Mouse (Mus musculus): ENCODE data around the gene Ppp1r12c. TPM values are rescaled to one million over a fixed set of nuclear protein-coding genes. Genes with fewer than 3 reads are reported as not detected.

Gene Ppp1r12c
- polyA plus RNA-seq (2012; fragmentation: generic; extraction: Trizol): 10 to 100 TPM; 35.2 to 55.0 TPM

GRCm38 (mm10) chr7:4501558-4502397 is at the start of gene Ppp1r12c:
Gene Ppp1r12c (minus strand): TSS chr7:4501680.

GRCm38 (mm10) chr7:4547221-4547641 is 45.8 kb upstream of the Ppp1r12c start, which contains the start of gene Syt5:
Gene Syt5 (minus strand): TSS chr7:4547541.

GRCm38 (mm10) chr7:4532005-4532729 is 30.7 kb upstream of the Ppp1r12c start, which contains the start of gene Dnaaf3:
Gene Dnaaf3 (minus strand): TSS chr7:4532453.

GRCm38 (mm10) chr7:4524212-4524922 is 22.9 kb upstream of the Ppp1r12c start, which contains the start of gene Tnni3:
Gene Tnni3 (minus strand): TSS chr7:4524229.

DNA sequence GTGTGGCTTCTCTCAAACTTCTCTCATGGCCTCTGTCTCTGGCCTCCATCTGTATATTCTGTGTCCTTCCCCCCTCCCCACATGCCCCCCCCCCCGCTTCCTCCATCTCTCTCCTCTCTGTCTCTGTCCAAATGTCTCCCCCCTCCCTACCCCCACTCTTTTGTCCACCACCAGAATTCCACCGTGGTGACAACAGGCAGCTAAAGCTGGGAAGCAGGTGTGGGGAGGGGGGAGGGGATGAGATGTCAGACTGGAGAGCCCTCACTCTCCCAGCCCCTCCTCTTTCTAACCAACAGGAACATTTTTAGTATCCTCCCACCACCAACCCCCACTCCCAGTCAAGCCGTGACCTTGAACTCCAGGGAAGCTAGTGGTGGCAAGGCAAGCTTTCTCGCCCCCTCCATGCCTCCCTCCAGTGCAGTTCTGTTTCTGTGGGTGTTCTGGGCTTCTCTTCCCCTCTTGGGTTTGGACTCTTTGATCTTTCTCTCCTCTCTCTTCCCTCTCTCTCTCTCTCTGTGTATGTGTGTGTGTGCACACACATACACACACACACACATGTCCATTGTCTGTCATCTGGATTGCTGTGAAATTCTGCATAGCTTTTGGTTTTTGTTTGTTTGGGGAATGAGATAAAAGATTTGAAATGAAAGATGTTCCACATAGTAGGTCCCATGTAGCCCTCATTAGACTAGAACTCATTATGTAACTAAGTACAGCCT is 15.0 kb upstream of the Ppp1r12c start, which contains the start of gene Tnnt1:
Gene Tnnt1 (minus strand): TSS at position 51 of the 719 bp plus-strand sequence.

DNA sequence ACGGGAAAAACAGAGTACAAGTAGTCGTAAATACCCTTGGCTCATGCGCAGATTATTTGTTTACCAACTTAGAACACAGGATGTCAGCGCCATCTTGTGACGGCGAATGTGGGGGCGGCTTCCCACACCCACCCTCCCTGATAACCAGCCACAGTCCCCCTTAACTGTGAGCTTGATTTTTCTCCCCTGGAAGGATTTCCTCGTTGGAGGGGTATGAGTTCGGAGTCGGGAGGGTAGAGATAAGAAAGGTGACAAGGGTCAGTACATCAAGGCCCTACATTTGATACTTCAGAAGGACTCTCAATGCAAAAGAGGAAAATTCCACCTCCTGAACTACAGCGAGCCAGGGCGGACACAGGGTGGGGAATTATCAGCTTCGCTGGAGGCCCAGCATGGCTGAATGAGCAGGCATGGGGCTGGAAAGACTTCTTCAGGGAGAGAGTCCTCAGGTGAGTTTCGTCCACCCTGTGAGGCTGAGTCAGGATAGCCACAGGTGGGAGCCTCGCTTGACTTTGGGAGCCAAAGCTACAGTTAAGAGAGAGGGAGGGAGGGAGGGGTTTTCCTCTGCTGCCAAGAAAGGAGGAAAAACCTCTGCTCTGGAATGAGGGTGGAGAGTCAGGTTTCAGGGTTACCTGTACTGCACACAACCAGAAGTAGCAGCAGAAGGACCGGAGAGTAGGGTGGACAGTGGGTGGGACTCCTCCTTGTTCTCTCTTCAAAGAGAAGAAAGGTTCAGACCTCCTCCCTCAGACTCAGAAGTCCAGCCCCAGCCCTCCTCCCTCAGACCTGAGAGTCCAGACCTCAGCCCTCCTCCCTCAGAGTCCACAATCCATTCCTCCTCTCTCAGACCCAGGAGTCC is 40.7 kb downstream of the Ppp1r12c start, which contains the start of gene Eps8l1:
Gene Eps8l1 (plus strand): TSS at position 99 of the 859 bp plus-strand sequence.

DNA sequence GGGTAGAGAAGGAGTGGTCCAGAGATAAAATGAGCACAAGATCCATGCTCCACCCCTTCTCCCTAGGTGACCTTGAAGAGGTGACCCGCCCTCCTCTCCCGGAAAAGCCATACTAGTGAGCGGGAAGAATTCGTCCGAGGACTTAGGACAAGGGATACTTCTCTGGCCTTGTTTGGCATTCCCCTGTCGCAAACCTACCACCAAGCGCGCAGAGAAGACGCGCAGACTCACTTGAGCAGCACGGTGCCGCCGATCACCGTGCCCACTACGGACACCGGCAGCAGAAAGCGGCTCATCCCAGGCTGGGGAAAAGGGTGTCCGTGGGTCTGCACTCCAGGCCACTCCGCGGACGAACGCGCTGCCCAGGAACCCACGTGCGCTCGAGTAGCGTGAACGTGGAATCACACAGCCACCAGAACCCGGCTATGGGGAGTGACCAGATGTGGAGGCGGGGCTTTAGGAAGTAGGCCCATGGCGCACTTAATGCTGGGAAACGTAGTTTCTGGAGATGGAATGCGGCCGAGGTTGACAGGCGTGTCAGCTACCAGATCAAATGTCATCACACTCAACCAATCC is 56.2 kb downstream of the Ppp1r12c start, which contains the start of gene Rdh13:
Gene Rdh13 (minus strand): TSS at position 434 of the 576 bp plus-strand sequence.

Other genes with a start within 250 kb of the Ppp1r12c start
- gene Ncr1, start 164.0 kb downstream of the Ppp1r12c start, polyA plus RNA-seq (2012; fragmentation: generic; extraction: Trizol): not detected
- not detected for gene Gp6, start 103.9 kb downstream of the Ppp1r12c start, polyA plus RNA-seq (2012; fragmentation: generic; extraction: Trizol)
- gene Rdh13, start 56.0 kb downstream of the Ppp1r12c start, polyA plus RNA-seq (2012; fragmentation: generic; extraction: Trizol): 1 to 10 TPM; 2.8 to 7.2 TPM
- gene Eps8l1, start 41.0 kb downstream of the Ppp1r12c start, polyA plus RNA-seq (2012; fragmentation: generic; extraction: Trizol): 1 to 10 TPM in 1 of 2 experiments, under 1 TPM in 1; 0.28 to 1.1 TPM
- gene Tnnt1, start 14.7 kb upstream of the Ppp1r12c start, polyA plus RNA-seq (2012; fragmentation: generic; extraction: Trizol): 1 to 10 TPM in 1 of 2 experiments, under 1 TPM in 1; 0.04 to 4.4 TPM
- gene Tnni3, start 22.5 kb upstream of the Ppp1r12c start, polyA plus RNA-seq (2012; fragmentation: generic; extraction: Trizol): 1 to 10 TPM in 1 of 2 experiments, under 1 TPM in 1; 0.12 to 3.6 TPM
- 1 to 10 TPM; 2.1 to 3.7 TPM for gene Dnaaf3, start 30.8 kb upstream of the Ppp1r12c start, polyA plus RNA-seq (2012; fragmentation: generic; extraction: Trizol)
- gene Syt5, start 45.9 kb upstream of the Ppp1r12c start, polyA plus RNA-seq (2012; fragmentation: generic; extraction: Trizol): under 1 TPM in 1 of 2 experiments, not detected in 1; 0.04 TPM
- gene Ptprh, start 102.4 kb upstream of the Ppp1r12c start, polyA plus RNA-seq (2012; fragmentation: generic; extraction: Trizol): not detected
- 1 to 10 TPM; 1.9 to 4.9 TPM for gene Tmem86b, start 129.7 kb upstream of the Ppp1r12c start, polyA plus RNA-seq (2012; fragmentation: generic; extraction: Trizol)
- 10 to 100 TPM; 24.9 to 47.9 TPM for gene Ppp6r1, start 157.3 kb upstream of the Ppp1r12c start, polyA plus RNA-seq (2012; fragmentation: generic; extraction: Trizol)
- gene Hspbp1, start 183.4 kb upstream of the Ppp1r12c start, polyA plus RNA-seq (2012; fragmentation: generic; extraction: Trizol): 100 to 1,000 TPM in 1 of 2 experiments, 10 to 100 TPM in 1; 56.4 to 125 TPM
- gene Brsk1, start 188.9 kb upstream of the Ppp1r12c start, polyA plus RNA-seq (2012; fragmentation: generic; extraction: Trizol): 10 to 100 TPM in 1 of 2 experiments, 1 to 10 TPM in 1; 3.8 to 11.2 TPM
- under 1 TPM; 0.02 to 0.27 TPM for gene Tmem150b, start 223.6 kb upstream of the Ppp1r12c start, polyA plus RNA-seq (2012; fragmentation: generic; extraction: Trizol)
- 10 to 100 TPM in 1 of 2 experiments, 1 to 10 TPM in 1; 6.4 to 30.2 TPM for gene Kmt5c, start 238.4 kb upstream of the Ppp1r12c start, polyA plus RNA-seq (2012; fragmentation: generic; extraction: Trizol)